Mouse (Mus musculus): ENCODE data around the gene Hdac1. TPM values are rescaled to one million over a fixed set of nuclear protein-coding genes. Genes with fewer than 3 reads are reported as not detected.

The Hdac1 gene
- total RNA-seq, 2 experiments from 2014 or later = 49.2 to 59.8 TPM

Small RNA genes lying within 50 kb of the gene (microRNA-seq; reads per million reads assigned to microRNA genes)
- gene Mir8119 = not detected

Other genes with a start within 250 kb of the Hdac1 start
- gene Rbbp4, start 207.3 kb downstream of the Hdac1 start, total RNA-seq (2021) = 100 to 1,000 TPM; 147 TPM
- gene Zbtb8os, start 207.0 kb downstream of the Hdac1 start, total RNA-seq (2021) = 10 to 100 TPM; 47.3 to 61.4 TPM
- gene Zbtb8a, start 164.6 kb downstream of the Hdac1 start, total RNA-seq (2021) = 1 to 10 TPM; 6.1 to 9.8 TPM
- under 1 TPM; 0.10 to 0.13 TPM for gene Zbtb8b, start 101.9 kb downstream of the Hdac1 start, total RNA-seq (2021)
- 10 to 100 TPM; 58.1 to 69.5 TPM for gene Bsdc1, start 81.1 kb downstream of the Hdac1 start, total RNA-seq (2021)
- gene Tssk3, start 51.7 kb downstream of the Hdac1 start, total RNA-seq (2021) = not detected
- not detected for gene Fam229a, start 51.5 kb downstream of the Hdac1 start, total RNA-seq (2021)
- gene Marcksl1, start 29.1 kb downstream of the Hdac1 start, total RNA-seq (2021) = 10 to 100 TPM; 53.0 to 56.9 TPM
- 1 to 10 TPM; 2.7 to 5.2 TPM for gene Lck, start 30.9 kb upstream of the Hdac1 start, total RNA-seq (2021)
- 10 to 100 TPM; 41.9 to 46.2 TPM for gene Fam167b, start 35.8 kb upstream of the Hdac1 start, total RNA-seq (2021)
- 100 to 1,000 TPM; 187 to 192 TPM for gene Eif3i, start 57.9 kb upstream of the Hdac1 start, total RNA-seq (2021)
- gene Tmem234, start 58.0 kb upstream of the Hdac1 start, total RNA-seq (2021) = 10 to 100 TPM; 93.0 to 96.7 TPM
- 1 to 10 TPM in 1 of 2 experiments, under 1 TPM in 1; 0.73 to 2.6 TPM for gene Dcdc2b, start 71.5 kb upstream of the Hdac1 start, total RNA-seq (2021)
- 10 to 100 TPM; 26.2 to 28.0 TPM for gene Iqcc, start 76.4 kb upstream of the Hdac1 start, total RNA-seq (2021)
- gene Ccdc28b, start 81.2 kb upstream of the Hdac1 start, total RNA-seq (2021) = 10 to 100 TPM; 32.8 to 34.2 TPM
- 10 to 100 TPM; 61.0 to 69.8 TPM for gene Txlna, start 98.4 kb upstream of the Hdac1 start, total RNA-seq (2021)
- 10 to 100 TPM; 88.8 to 97.9 TPM for gene Kpna6, start 130.1 kb upstream of the Hdac1 start, total RNA-seq (2021)
- 10 to 100 TPM; 11.0 to 13.3 TPM for gene Tmem39b, start 154.1 kb upstream of the Hdac1 start, total RNA-seq (2021)
- gene Khdrbs1, start 199.6 kb upstream of the Hdac1 start, total RNA-seq (2021) = 10 to 100 TPM; 66.0 to 83.9 TPM